Mouse (Mus musculus): ENCODE results near the gene Ran. TPM values are rescaled to one million over a fixed set of nuclear protein-coding genes. Genes with fewer than 3 reads are reported as not detected.

Gene Ran
- polyA plus RNA-seq, 1 experiment, result 49.7 TPM

DNA sequence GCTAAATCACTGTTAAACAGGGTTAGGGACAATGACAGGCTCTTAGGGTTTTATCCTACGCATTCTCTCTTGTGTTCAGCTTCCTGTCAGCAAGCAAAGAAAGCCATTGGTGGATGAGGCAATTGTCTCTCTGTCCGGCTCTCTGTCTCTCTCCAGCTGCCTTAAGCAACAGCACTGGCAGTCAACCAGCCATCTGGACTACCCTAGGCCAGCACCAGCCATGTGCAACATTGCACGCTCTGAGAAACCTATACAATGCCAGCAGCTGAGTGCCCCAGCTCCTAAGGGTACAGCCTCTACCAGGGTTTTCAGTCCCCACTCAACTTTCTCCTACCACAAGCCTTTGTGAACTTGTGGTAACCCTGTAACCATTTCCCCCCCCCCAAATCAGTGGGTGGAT is 14.5 kb upstream of the Ran start:
- no peak for DNase-seq (ENCODE audit: low read depth in 1 of 2, low spot score in 2 of 2)
- no peak for TF ChIP-seq CTCF (IDR thresholded peaks at IDR 0.05; ENCODE audit: extremely low read depth, insufficient read depth, insufficient read length, insufficient replicate concordance)
- no peak for TF ChIP-seq POLR2A (IDR thresholded peaks at IDR 0.05; ENCODE audit: low read depth, low read length)
- H3K27me3 ChIP-seq (ENCODE audit: control insufficient read depth, insufficient read depth, low read length), result no peaks in the 10 kb centered on the region
- no peak overlapping the region for H3K27ac ChIP-seq (ENCODE audit: insufficient read depth, low read length)
- WGBS, result 71% methylated on average over 3 of the region's 3 CpGs
- H3K4me1 ChIP-seq (ENCODE audit: control insufficient read depth, insufficient read depth, insufficient read length), result peaks cover 5% of the 10 kb centered on the region; the same call in 1 of the 2 replicates
- no peaks in the 10 kb centered on the region for H3K36me3 ChIP-seq (ENCODE audit: control insufficient read depth, insufficient read depth, low read length)
- no peak overlapping the region for H3K4me3 ChIP-seq (ENCODE audit: extremely low read depth, insufficient read depth, insufficient read length)

DNA sequence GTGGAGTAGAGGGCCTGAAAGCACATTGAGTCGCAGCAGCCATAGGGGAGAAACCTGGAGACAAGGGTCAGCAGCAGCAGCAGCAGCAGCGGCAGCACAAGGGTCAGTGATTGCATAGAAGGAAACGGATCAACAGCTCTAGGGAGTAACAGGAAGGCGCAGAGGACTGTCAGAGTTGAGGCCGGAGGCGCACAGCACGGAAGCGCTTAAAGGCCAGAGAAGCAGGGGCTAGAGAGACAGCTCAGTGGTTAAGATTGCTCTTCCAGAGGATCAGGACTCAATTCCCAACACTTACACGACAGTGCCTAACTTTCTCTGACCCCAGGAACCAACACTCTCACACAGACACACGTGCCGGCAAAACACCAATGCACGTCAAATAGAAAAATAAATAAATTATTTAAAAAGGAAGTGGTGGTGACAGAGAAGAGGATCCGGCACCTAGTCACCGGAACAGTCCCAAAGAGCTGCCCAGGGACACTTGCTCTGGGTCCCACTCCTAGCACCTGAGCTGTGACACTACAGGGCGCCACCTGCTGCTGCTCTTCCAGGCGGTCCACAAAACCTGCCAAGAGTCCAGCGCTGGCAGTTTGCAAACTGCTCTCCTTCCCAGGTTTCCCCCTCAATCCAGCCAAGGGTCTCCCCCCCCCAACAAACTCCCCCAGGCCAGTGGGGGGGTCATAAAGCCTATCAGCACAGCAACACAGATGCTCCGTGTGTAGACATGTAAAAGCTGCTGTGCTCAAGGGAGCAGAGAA is 13.7 kb upstream of the Ran start:
- H3K4me3 ChIP-seq (ENCODE audit: extremely low read depth, insufficient read depth, insufficient read length), result peak overlapping the region; percentile 24; the same call in 1 of the 2 replicates

DNA sequence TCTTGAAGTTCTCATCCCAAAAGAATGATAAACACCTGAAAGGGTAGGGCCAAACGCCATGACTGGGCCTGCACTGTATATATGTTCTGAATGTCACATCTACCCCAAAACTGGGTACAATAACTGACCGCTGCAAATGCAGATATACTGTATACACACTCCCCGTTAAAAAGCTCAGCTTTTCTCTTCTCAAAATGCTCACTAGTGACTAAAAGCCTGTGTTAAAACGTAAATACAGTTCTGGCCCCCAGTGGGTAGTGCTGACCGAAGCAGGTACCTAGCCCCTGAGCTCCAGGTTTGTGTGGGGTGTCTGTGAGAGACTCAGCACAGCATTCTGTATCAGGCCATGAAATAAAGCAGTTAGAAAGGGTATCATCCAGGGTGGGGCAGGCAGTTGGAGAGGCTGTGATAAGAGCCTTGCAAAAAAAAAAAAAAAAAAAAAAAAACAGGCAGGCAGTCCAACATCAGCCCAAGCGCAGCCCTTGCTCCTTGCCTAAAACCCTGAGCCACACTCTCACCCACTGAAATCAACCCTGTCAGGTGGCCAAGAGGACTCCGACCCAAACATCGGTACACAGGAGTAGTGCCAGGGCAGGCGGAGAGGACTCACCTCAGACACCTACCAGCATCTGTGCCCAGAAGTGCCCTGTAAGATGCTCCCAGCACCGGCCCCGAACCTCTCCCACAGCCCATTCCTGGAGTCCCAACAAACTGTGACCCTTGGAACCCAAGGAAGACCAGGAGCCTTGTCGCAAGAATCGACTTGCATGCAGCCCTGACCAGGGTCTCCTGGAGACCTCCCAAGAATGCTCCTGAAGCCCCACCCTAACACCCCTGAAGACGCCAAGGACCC is 12.5 kb upstream of the Ran start:
- Histone ChIP-seq H3K27me3 (ENCODE audit: control insufficient read depth, insufficient read depth, low read length) (no peaks in the 10 kb centered on the region), H3K4me3 (ENCODE audit: extremely low read depth, insufficient read depth, insufficient read length) (peak overlapping the region; percentile 71), H3K36me3 (ENCODE audit: control insufficient read depth, insufficient read depth, low read length) (no peaks in the 10 kb centered on the region), H3K4me1 (ENCODE audit: control insufficient read depth, insufficient read depth, insufficient read length) (peaks cover 5% of the 10 kb centered on the region; the same call in 1 of the 2 replicates), H3K27ac (ENCODE audit: insufficient read depth, low read length) (peak overlapping the region; percentile 39; the same call in 1 of the 2 replicates)
- WGBS, result 64% methylated on average over 14 of the region's 14 CpGs
- DNase-seq (ENCODE audit: low read depth in 1 of 2, low spot score in 2 of 2), result no peak
- TF ChIP-seq POLR2A (IDR thresholded peaks at IDR 0.05; ENCODE audit: low read depth, low read length), result no peak
- TF ChIP-seq CTCF (IDR thresholded peaks at IDR 0.05; ENCODE audit: extremely low read depth, insufficient read depth, insufficient read length, insufficient replicate concordance), result no peak

More for the DNA sequence above, 13.7 kb upstream of the Ran start:
- Histone ChIP-seq H3K4me1 (ENCODE audit: control insufficient read depth, insufficient read depth, insufficient read length) (peaks cover 5% of the 10 kb centered on the region; the same call in 1 of the 2 replicates), H3K27me3 (ENCODE audit: control insufficient read depth, insufficient read depth, low read length) (no peaks in the 10 kb centered on the region), H3K36me3 (ENCODE audit: control insufficient read depth, insufficient read depth, low read length) (no peaks in the 10 kb centered on the region), H3K27ac (ENCODE audit: insufficient read depth, low read length) (peak overlapping the region; percentile 40)
- WGBS, result 58% methylated on average over 18 of the region's 18 CpGs
- no peak for DNase-seq (ENCODE audit: low read depth in 1 of 2, low spot score in 2 of 2)
- TF ChIP-seq POLR2A (IDR thresholded peaks at IDR 0.05; ENCODE audit: low read depth, low read length) (no peak), CTCF (IDR thresholded peaks at IDR 0.05; ENCODE audit: extremely low read depth, insufficient read depth, insufficient read length, insufficient replicate concordance) (no peak)

DNA sequence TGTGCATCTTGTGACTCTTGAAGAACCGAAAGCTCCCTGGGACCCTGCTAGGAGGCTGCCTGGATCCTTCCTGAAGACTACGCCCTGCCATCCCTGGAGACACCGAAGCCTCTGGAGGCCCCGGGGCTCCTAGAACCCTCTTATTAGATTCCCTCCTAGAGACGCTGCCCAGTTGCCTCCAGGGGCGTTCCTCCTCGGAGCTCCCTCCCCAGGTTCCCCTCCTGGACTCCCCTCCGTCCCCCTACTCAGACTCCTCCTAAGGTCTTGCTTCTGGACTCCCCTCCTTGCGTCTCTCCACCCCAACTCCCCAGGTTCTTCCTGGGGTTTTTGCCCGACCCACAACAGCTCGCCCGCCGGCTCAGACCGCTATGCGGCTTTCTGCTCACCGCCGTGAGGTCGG is 11.9 kb upstream of the Ran start:
- WGBS, result 0% methylated on average over 18 of the region's 18 CpGs
- DNase-seq (ENCODE audit: low read depth in 1 of 2, low spot score in 2 of 2), result no peak

DNA sequence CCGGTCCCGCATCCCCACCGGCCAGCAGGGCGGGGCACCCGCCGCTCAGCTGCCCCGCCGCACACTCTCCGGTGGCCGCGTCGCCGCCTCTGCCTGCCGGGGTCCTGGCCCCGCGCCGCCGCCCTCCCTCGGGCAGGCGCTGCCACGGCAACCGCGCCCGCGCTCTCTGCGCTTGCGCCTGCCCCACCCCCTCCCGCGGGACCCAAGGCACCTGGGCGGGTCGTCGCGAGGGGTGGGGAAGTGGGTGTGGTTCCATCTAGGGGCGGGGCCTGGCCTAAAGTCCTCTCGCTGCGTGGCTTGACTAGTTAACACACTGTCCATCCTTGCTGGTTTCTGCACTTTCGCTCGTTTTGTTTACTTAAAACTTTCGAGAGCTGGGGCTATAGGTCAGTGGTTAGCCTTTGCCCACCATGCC is 11.4 kb upstream of the Ran start, which contains the start of gene Stx2:
TSS of gene Stx2 (minus strand) at position 163 of the 415 bp plus-strand sequence.
- no peaks in the 10 kb centered on the region for H3K36me3 ChIP-seq (ENCODE audit: control insufficient read depth, insufficient read depth, low read length)
- H3K4me3 ChIP-seq (ENCODE audit: extremely low read depth, insufficient read depth, insufficient read length), result peak within 1 kb of the TSS; percentile 71
- H3K4me1 ChIP-seq (ENCODE audit: control insufficient read depth, insufficient read depth, insufficient read length), result peaks cover 5% of the 10 kb centered on the region; the same call in 1 of the 2 replicates
- no peaks in the 10 kb centered on the region for H3K27me3 ChIP-seq (ENCODE audit: control insufficient read depth, insufficient read depth, low read length)
- peak within 1 kb of the TSS; percentile 39; the same call in 1 of the 2 replicates for H3K27ac ChIP-seq (ENCODE audit: insufficient read depth, low read length)
- TF ChIP-seq POLR2A (IDR thresholded peaks at IDR 0.05; ENCODE audit: low read depth, low read length) (no peak; the same call in 1 of the 2 replicates), CTCF (IDR thresholded peaks at IDR 0.05; ENCODE audit: extremely low read depth, insufficient read depth, insufficient read length, insufficient replicate concordance) (no peak)
- peak; percentile 65 to 90 for DNase-seq (ENCODE audit: low read depth in 1 of 2, low spot score in 2 of 2)
- 4% methylated on average over 39 of the region's 39 CpGs for WGBS

More for the DNA sequence above, 11.9 kb upstream of the Ran start:
- Histone ChIP-seq H3K36me3 (ENCODE audit: control insufficient read depth, insufficient read depth, low read length) (no peaks in the 10 kb centered on the region), H3K4me1 (ENCODE audit: control insufficient read depth, insufficient read depth, insufficient read length) (peaks cover 5% of the 10 kb centered on the region; the same call in 1 of the 2 replicates), H3K27ac (ENCODE audit: insufficient read depth, low read length) (peak overlapping the region; percentile 39; the same call in 1 of the 2 replicates), H3K27me3 (ENCODE audit: control insufficient read depth, insufficient read depth, low read length) (no peaks in the 10 kb centered on the region), H3K4me3 (ENCODE audit: extremely low read depth, insufficient read depth, insufficient read length) (peak overlapping the region; percentile 71)
- no peak for TF ChIP-seq CTCF (IDR thresholded peaks at IDR 0.05; ENCODE audit: extremely low read depth, insufficient read depth, insufficient read length, insufficient replicate concordance)
- TF ChIP-seq POLR2A (IDR thresholded peaks at IDR 0.05; ENCODE audit: low read depth, low read length), result no peak

DNA sequence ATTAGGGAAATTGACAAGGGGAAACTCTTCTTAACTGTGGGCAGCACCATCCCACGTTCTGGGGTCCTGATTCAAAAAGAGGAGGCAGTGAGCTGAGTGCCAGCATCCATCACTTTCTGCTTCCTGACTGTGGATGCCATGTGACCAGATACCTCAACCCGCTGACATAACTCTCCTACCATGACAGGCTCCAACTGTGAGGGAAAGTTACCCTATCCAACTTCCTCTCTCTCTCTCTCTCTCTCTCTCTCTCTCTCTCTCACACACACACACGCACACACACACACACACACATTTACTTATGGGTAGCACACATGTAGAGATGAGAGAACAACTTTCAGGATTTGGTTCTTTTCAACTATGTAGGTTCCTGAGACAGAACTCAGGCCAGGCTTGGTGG is 10.3 kb upstream of the Ran start:
- 63% methylated on average over 3 of the region's 3 CpGs for WGBS
- Histone ChIP-seq H3K4me1 (ENCODE audit: control insufficient read depth, insufficient read depth, insufficient read length) (peaks cover 5% of the 10 kb centered on the region; the same call in 1 of the 2 replicates), H3K36me3 (ENCODE audit: control insufficient read depth, insufficient read depth, low read length) (no peaks in the 10 kb centered on the region), H3K27me3 (ENCODE audit: control insufficient read depth, insufficient read depth, low read length) (no peaks in the 10 kb centered on the region), H3K27ac (ENCODE audit: insufficient read depth, low read length) (no peak overlapping the region), H3K4me3 (ENCODE audit: extremely low read depth, insufficient read depth, insufficient read length) (no peak overlapping the region)
- TF ChIP-seq CTCF (IDR thresholded peaks at IDR 0.05; ENCODE audit: extremely low read depth, insufficient read depth, insufficient read length, insufficient replicate concordance) (no peak), POLR2A (IDR thresholded peaks at IDR 0.05; ENCODE audit: low read depth, low read length) (no peak)
- no peak for DNase-seq (ENCODE audit: low read depth in 1 of 2, low spot score in 2 of 2)
